Mouse (Mus musculus): ENCODE measurements around the gene Itpripl2. TPM values are rescaled to one million over a fixed set of nuclear protein-coding genes. Genes with fewer than 3 reads are reported as not detected.

Gene Itpripl2
- polyA plus RNA-seq, 1 experiment from 2014 or later: 2.5 TPM

GRCm38 (mm10) chr7:118498984-118499783, 7.4 kb upstream of the Itpripl2 start:
- no peaks in the 10 kb centered on the region for H3K4me1 ChIP-seq (ENCODE audit: control insufficient read depth in 2 of 2, insufficient read depth in 2 of 2, low read length in 2 of 2)
- H3K4me3 ChIP-seq (ENCODE audit: control insufficient read depth in 1 of 2, insufficient read depth in 1 of 2, low read depth in 1 of 2, low read length in 2 of 2): no peak overlapping the region
- no peak overlapping the region for H3K9ac ChIP-seq (ENCODE audit: low read length)
- WGBS: 76% methylated on average over 12 of the region's 12 CpGs
- H3K27me3 ChIP-seq (ENCODE audit: control insufficient read depth, insufficient read depth, low read length): 0 out of 2 replicates have a peak, but pooled peaks cover 3% of the 10 kb centered on the region
- ATAC-seq (ENCODE audit: insufficient number of reproducible peaks, insufficient read depth, low FRiP score, low read depth): no peak
- H3K9me3 ChIP-seq (ENCODE audit: control insufficient read depth, low read length): no peaks in the 10 kb centered on the region
- no peak overlapping the region for H3K4me2 ChIP-seq (ENCODE audit: low read length)
- no peak overlapping the region for H3K27ac ChIP-seq (replicated peaks in 1 of 2; ENCODE audit: control insufficient read depth in 1 of 2, insufficient read depth in 1 of 2, low read depth in 2 of 2, low read length in 2 of 2)
- H3K36me3 ChIP-seq (ENCODE audit: control insufficient read depth, insufficient read depth, low read length): no peaks in the 10 kb centered on the region

- no peak overlapping the region for H3K4me2 ChIP-seq (ENCODE audit: low read length)
- 0 out of 2 replicates have a peak, but pooled peaks cover 5% of the 10 kb centered on the region for H3K36me3 ChIP-seq (ENCODE audit: control insufficient read depth, insufficient read depth, low read length)
- H3K9me3 ChIP-seq (ENCODE audit: control insufficient read depth, low read length): no peaks in the 10 kb centered on the region
- no peak overlapping the region for H3K9ac ChIP-seq (ENCODE audit: low read length)
- H3K4me1 ChIP-seq (ENCODE audit: control insufficient read depth in 2 of 2, insufficient read depth in 2 of 2, low read length in 2 of 2): peaks cover 0 to 12% of the 10 kb centered on the region in 2 experiments; a peak in 1 of 4 replicates
- 79% methylated on average over 4 of the region's 4 CpGs for WGBS
- H3K27me3 ChIP-seq (ENCODE audit: control insufficient read depth, insufficient read depth, low read length): peaks cover 14% of the 10 kb centered on the region
- H3K4me3 ChIP-seq (ENCODE audit: control insufficient read depth in 1 of 2, insufficient read depth in 1 of 2, low read depth in 1 of 2, low read length in 2 of 2): no peak overlapping the region
- no peak overlapping the region for H3K27ac ChIP-seq (replicated peaks in 1 of 2; ENCODE audit: control insufficient read depth in 1 of 2, insufficient read depth in 1 of 2, low read depth in 2 of 2, low read length in 2 of 2)
- no peak for ATAC-seq (ENCODE audit: insufficient number of reproducible peaks, insufficient read depth, low FRiP score, low read depth)
These were observed 3.3 kb upstream of the Itpripl2 start for GRCm38 (mm10) chr7:118494892-118495579.

- H3K27ac ChIP-seq (replicated peaks in 1 of 2; ENCODE audit: control insufficient read depth in 1 of 2, insufficient read depth in 1 of 2, low read depth in 2 of 2, low read length in 2 of 2): no peak overlapping the region
- H3K4me1 ChIP-seq (ENCODE audit: control insufficient read depth in 2 of 2, insufficient read depth in 2 of 2, low read length in 2 of 2): peaks cover 0 to 18% of the 10 kb centered on the region in 2 experiments; a peak in 3 of 4 replicates
- peaks cover 17% of the 10 kb centered on the region for H3K27me3 ChIP-seq (ENCODE audit: control insufficient read depth, insufficient read depth, low read length)
- WGBS: 56% methylated on average over 9 of the region's 9 CpGs
- no peak overlapping the region for H3K9ac ChIP-seq (ENCODE audit: low read length)
- ATAC-seq (ENCODE audit: insufficient number of reproducible peaks, insufficient read depth, low FRiP score, low read depth): no peak
- H3K4me2 ChIP-seq (ENCODE audit: low read length): no peak overlapping the region
- peaks cover 12% of the 10 kb centered on the region; the same call in 1 of the 2 replicates for H3K36me3 ChIP-seq (ENCODE audit: control insufficient read depth, insufficient read depth, low read length)
- H3K4me3 ChIP-seq (ENCODE audit: control insufficient read depth in 1 of 2, insufficient read depth in 1 of 2, low read depth in 1 of 2, low read length in 2 of 2): no peak overlapping the region
- H3K9me3 ChIP-seq (ENCODE audit: control insufficient read depth, low read length): no peaks in the 10 kb centered on the region
These were observed 2.1 kb upstream of the Itpripl2 start for GRCm38 (mm10) chr7:118493892-118494291.

- peak overlapping the region; percentile 76 to 83 for H3K4me3 ChIP-seq (ENCODE audit: control insufficient read depth in 1 of 2, insufficient read depth in 1 of 2, low read depth in 1 of 2, low read length in 2 of 2)
- peaks cover 4 to 33% of the 10 kb centered on the region in 2 experiments for H3K4me1 ChIP-seq (ENCODE audit: control insufficient read depth in 2 of 2, insufficient read depth in 2 of 2, low read length in 2 of 2)
- no peaks in the 10 kb centered on the region for H3K9me3 ChIP-seq (ENCODE audit: control insufficient read depth, low read length)
- ATAC-seq (ENCODE audit: insufficient number of reproducible peaks, insufficient read depth, low FRiP score, low read depth): peak; percentile 48; the same call in 1 of the 2 replicates
- peaks cover 17% of the 10 kb centered on the region for H3K27me3 ChIP-seq (ENCODE audit: control insufficient read depth, insufficient read depth, low read length)
- peak overlapping the region; percentile 93 for H3K9ac ChIP-seq (ENCODE audit: low read length)
- WGBS: 3% methylated on average over 67 of the region's 67 CpGs
- peaks cover 18% of the 10 kb centered on the region for H3K36me3 ChIP-seq (ENCODE audit: control insufficient read depth, insufficient read depth, low read length)
- H3K4me2 ChIP-seq (ENCODE audit: low read length): peak overlapping the region; percentile 89
- H3K27ac ChIP-seq (replicated peaks in 1 of 2; ENCODE audit: control insufficient read depth in 1 of 2, insufficient read depth in 1 of 2, low read depth in 2 of 2, low read length in 2 of 2): peak overlapping the region; percentile 74 to 89
These were observed 927 bp downstream of the Itpripl2 start for GRCm38 (mm10) chr7:118490666-118491430.

GRCm38 (mm10) chr7:118489706-118490665, 1.8 kb downstream of the Itpripl2 start:
- no peak for ATAC-seq (ENCODE audit: insufficient number of reproducible peaks, insufficient read depth, low FRiP score, low read depth)
- Histone ChIP-seq H3K4me1 (ENCODE audit: control insufficient read depth in 2 of 2, insufficient read depth in 2 of 2, low read length in 2 of 2) (peaks cover 4 to 33% of the 10 kb centered on the region in 2 experiments), H3K4me2 (ENCODE audit: low read length) (peak overlapping the region; percentile 89), H3K27me3 (ENCODE audit: control insufficient read depth, insufficient read depth, low read length) (peaks cover 14% of the 10 kb centered on the region), H3K4me3 (ENCODE audit: control insufficient read depth in 1 of 2, insufficient read depth in 1 of 2, low read depth in 1 of 2, low read length in 2 of 2) (peak overlapping the region; percentile 76 to 83), H3K36me3 (ENCODE audit: control insufficient read depth, insufficient read depth, low read length) (peaks cover 26% of the 10 kb centered on the region), H3K9me3 (ENCODE audit: control insufficient read depth, low read length) (no peaks in the 10 kb centered on the region), H3K27ac (replicated peaks in 1 of 2; ENCODE audit: control insufficient read depth in 1 of 2, insufficient read depth in 1 of 2, low read depth in 2 of 2, low read length in 2 of 2) (peak overlapping the region in 1 of 2 experiments; percentile 89; a peak in 1 of 4 replicates), H3K9ac (ENCODE audit: low read length) (peak overlapping the region; percentile 93)
- WGBS: 26% methylated on average over 57 of the region's 57 CpGs

DNA sequence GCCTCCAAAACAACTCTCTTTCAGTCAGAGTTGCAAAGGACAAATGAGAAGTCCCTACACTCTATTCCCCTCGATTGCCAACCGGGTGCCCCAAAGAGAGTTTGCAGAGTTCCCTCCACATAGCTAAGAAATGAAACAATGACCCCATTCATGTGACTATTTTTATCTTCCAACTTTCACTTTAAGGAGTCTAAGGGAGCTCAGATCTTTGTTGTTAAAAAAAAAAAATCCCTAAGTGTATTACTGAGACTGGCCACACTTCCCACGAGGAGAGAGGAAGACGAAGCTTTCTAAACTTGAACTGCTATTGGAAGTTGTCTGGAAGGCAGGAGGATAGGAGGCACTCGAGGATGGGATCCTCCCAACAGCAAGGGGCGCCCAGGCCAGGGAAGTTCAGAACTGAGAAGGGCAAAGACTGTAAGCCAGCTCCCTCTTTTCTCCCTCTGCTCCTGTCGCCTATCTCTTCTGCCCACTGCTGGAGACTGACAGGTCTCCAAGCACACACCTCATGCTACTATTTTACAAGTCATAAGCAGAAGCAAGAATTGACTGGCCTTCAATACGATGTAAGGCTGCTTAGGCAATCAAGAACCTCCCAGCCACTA, 3.6 kb downstream of the Itpripl2 start:
- peak overlapping the region; percentile 89 for H3K4me2 ChIP-seq (ENCODE audit: low read length)
- peak overlapping the region; percentile 13 to 22; a peak in 3 of 4 replicates for H3K4me3 ChIP-seq (ENCODE audit: control insufficient read depth in 1 of 2, insufficient read depth in 1 of 2, low read depth in 1 of 2, low read length in 2 of 2)
- peaks cover 4 to 33% of the 10 kb centered on the region in 2 experiments for H3K4me1 ChIP-seq (ENCODE audit: control insufficient read depth in 2 of 2, insufficient read depth in 2 of 2, low read length in 2 of 2)
- ATAC-seq (ENCODE audit: insufficient number of reproducible peaks, insufficient read depth, low FRiP score, low read depth): no peak
- H3K9ac ChIP-seq (ENCODE audit: low read length): peak overlapping the region; percentile 44
- peaks cover 14% of the 10 kb centered on the region for H3K27me3 ChIP-seq (ENCODE audit: control insufficient read depth, insufficient read depth, low read length)
- no peaks in the 10 kb centered on the region for H3K9me3 ChIP-seq (ENCODE audit: control insufficient read depth, low read length)
- WGBS: 23% methylated on average over 8 of the region's 8 CpGs
- H3K36me3 ChIP-seq (ENCODE audit: control insufficient read depth, insufficient read depth, low read length): peaks cover 29% of the 10 kb centered on the region
- H3K27ac ChIP-seq (replicated peaks in 1 of 2; ENCODE audit: control insufficient read depth in 1 of 2, insufficient read depth in 1 of 2, low read depth in 2 of 2, low read length in 2 of 2): peak overlapping the region in 1 of 2 experiments; percentile 44; a peak in 3 of 4 replicates
